Mouse (Mus musculus): ENCODE results near the gene Bok. TPM values are rescaled to one million over a fixed set of nuclear protein-coding genes. Genes with fewer than 3 reads are reported as not detected.

Gene Bok
- total RNA-seq, 2 experiments from 2014 or later = 5.6 to 6.4 TPM

DNA sequence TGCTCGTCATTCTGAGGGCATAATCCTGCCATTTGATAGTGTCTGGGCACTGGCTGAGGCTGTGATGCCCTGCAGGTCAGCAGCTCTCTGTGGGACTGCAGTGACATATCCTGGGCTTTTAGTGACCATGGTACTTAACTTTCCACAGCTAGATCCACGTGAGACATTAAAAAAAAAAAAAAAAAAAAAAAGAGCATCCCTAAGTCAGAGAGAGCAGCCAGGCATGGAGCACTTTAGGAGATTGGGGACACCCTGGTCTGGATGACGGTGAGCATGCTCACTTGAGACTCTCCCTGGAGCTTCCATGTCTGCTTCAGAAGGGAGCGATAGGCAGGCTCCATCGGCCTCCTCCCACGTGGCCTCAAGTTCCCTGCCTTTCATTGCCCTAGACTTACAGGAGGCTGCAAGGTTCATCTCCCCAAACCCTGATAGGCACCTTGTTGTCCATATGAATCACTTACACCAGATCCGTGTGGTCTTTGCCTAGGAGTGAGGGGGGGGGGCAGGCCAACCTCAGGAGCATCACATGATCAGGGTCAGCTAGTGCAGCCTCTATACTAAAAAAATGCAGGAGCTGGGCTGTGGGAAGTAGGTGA lies 4.5 kb downstream of the Bok start:
- DNase-seq = no peak

DNA sequence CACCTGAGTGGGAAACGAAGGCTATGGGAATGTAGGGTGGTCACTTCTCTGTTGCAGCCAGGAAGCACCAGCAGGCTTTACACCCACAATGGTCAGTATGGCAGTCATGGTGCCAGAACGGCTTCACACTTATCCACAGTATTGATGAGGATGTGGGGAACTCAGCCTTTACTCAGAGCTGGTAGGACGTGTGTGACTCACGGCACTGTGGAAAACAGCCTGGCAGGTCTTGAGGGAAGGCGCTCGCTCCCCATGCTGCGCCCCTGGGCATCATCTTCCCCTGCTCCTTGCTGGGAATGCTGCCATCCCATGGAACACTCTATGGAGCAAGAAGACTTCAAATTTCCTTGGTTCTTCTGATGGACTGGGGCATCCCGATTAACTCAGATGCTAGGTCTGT lies 5.6 kb downstream of the Bok start:
- no peak for DNase-seq

DNA sequence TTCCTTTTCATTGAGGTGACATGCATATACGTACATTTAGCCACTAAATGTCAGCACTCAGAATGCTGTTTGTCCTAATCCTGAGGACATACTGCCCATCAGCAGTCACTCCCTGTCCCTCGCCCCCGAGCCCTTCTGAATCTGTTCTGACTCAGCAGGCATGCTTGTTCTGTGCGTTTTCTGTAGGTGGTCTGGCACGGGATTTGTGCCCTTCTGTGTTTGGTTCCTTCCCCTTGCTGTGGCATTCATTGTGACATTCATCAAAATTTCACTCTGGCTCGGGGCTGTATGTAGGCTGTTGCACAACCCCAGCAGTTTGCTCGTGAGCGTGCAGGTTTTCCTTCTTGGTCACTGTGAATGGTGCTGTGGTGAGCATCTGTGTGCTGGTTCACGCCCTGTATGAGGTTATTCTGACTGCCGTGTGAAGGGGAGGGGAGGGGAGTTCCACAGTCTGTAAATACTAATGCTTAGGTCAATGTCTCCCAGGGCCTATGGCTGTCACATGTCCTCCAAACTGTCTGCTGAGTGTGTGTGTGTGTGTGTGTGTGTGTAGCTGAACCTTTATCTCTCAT lies 6.4 kb downstream of the Bok start:
- DNase-seq = no peak

DNA sequence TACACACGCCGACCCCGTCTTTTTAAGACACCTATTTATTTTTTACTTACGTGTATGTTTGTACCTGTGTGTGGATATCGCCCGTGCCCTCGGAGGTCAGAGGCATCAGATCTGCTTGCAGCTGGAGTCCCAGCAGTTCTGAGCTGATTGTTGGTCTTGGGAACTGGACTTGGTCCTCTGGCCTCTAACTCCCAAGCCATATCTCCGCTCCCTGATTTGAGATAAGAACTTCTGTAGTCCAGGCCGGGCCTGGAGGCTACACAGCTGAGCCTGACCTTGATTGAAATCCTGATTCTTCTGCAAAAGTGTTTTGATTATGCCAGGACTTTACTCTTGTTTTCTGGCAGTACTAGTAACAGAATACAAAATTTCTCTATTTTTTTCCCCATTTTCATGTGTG lies 7.3 kb downstream of the Bok start:
- no peak for DNase-seq

DNA sequence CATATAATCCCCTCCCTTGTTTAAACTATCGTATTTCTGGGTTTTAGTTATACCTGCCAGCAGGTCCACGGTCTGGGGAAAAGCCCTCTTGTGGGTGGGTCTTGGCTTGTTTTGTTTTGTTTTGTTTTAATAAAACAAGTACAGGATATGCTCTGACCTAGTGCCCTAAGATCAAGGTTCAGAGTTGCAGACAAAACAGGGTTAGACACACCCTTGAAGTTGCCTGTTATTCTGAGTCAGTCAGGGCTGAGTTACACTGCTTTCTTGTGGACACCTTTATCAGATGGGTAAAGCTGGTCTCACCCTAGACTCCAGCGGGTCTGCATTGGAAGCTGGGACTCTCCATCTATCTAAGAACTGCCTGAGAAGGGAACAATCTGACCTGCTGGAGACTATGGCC lies 8.0 kb downstream of the Bok start:
- DNase-seq = no peak

DNA sequence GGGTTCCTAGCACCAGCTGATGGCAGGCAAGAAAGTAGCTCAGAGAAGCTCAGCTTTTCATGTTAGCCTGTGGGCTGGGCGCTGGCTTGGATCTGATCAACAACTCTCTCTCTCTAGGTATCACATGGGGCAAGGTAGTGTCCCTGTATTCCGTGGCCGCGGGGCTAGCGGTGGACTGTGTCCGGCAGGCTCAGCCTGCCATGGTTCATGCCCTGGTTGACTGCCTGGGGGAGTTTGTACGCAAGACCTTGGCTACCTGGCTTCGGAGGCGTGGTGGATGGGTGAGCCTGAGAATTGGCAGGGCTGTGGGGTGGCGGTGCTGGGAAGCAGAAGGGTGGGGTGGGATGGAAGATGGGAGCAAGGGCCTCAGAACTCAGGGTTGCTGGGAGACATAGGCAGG lies 8.5 kb downstream of the Bok start:
- DNase-seq = no peak

DNA sequence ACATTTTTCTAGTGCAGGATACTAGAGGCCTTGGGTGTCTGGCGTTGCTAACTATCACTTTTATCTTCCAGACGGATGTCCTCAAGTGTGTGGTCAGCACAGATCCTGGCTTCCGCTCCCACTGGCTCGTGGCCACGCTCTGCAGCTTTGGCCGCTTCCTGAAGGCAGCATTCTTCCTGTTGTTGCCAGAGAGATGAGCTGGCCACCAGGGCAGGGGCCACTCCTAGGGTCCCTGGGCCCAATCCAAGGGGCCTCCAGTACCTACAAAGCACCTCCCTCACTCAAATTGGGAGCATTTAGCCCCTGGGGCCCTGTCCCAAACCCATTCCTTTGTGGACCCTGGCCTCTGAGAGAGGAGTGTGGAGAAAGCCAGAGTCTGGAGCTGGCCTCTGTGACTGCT lies 9.5 kb downstream of the Bok start:
- peak; percentile 71 for DNase-seq

DNA sequence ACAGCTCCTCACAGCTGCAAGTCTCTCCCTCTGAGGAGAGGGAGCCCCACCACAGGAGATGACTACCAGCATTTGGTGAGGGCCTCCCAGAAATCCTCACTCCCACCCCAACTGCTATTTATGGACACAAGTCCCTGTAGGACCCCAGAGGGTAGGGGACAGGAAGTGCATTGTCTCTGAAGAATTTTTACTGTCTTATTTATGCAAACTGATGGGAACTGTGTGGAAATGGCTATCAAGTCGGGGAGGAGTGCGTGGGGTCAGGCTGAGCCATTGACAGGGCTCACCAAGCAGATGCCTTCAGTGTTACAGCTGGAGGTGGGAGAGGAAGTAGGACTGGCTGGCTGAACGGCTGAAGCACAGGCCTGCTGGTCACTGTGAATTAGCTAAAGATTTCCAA lies 11.9 kb downstream of the Bok start:
- no peak for DNase-seq

DNA sequence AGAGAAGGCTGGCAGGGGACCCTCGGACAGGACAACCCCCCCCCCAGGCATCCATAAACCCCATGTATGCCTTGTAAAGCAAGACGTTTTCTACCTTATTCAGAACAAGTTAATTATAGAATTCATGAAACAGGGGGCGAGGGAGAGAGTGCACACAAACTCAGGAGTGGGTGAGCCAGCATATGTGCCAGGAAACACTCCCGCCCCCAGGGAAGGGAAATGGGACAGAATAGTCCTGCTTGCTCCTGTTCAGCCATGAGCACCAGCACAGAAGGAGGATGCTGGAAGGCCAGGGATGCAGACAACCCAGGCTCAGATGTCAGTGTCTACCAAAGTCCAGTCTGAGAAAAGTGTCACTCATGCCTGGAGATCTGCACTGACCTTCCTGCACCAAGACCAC lies 13.7 kb downstream of the Bok start:
- DNase-seq = no peak

DNA sequence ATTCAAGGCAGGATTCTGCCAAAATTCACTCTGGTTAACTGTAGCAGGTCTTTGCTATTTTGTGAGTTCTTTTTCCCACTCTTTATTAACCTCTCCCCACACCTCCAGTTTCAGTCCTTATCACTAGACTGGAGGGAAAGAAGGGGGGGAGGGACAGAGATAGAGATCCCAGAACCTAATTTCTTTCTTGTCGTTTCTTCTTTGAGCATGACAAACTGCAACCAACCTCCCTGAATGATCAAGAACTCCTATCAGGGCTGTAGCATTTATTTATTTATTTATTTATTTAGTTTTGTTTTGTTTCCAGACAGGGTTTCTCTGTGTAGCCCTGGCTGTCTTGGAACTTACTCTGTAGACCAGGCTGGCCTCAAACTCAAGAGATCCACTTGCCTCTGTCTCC lies 16.6 kb downstream of the Bok start:
- no peak for DNase-seq

DNA sequence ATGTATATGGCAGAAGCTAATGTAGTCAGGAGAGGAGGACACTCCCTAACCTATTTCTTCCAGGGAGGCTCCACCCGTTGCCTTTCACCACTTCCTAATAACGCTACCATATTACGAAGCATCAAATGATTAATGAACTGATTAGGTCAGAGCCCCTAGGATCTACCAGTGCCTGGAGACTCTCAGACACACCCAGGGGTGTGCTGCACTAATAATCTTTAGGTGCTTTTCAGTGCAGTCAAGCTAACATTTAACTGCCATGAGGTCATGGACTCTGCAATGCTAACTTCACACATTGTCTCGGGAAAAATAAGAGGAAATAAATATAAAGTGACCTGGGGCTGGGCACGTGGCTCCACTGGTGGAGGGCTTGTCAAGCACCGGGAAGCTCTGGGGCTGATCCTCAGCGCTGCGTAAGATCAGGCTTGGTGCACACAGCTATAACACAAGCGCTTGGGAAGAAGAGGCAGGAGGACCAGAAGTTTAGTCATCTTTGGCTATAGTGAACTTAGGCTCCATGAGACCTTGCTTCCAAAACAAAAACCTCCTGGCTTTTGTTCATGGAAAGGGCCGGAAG lies 18.1 kb downstream of the Bok start:
- no peak for DNase-seq

DNA sequence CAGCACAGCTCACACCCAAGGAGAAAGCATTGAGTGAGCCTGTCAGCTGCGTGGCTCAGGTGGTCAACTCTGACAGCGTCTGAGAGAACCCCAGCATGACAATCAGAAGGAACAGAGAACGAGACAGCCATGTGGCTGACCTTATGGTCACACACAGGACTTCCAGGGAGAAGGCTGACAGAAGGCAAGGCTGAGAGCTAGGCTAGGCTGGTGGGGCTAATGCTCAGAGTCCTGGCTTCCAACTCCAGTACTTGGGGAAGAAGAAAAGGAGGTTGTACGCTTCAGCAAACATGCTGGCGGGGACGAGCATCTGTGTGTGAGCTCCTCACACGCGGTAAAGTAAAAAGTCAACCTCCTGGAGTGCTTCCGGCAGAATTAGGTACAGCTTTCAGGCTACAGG lies 18.9 kb downstream of the Bok start:
- DNase-seq = no peak

DNA sequence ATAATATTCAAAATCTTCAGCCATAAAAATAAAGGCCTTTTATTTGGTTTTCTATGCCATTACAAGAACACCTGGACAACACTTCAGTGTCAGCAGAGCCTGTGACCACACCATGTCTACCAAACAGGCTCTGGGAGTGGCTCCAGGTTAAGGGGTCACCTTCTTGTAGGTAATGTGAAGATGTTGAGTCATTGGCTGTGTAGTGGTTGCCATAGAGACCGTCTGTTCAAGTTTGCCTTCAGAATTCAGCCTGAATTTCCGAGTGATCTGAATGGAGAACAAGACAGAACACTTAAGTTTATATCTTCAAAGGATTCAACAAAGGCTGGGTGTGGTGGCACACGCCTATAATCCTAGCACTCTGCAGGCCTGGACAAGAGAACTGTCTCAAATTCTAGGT lies 19.9 kb downstream of the Bok start:
- no peak for DNase-seq

DNA sequence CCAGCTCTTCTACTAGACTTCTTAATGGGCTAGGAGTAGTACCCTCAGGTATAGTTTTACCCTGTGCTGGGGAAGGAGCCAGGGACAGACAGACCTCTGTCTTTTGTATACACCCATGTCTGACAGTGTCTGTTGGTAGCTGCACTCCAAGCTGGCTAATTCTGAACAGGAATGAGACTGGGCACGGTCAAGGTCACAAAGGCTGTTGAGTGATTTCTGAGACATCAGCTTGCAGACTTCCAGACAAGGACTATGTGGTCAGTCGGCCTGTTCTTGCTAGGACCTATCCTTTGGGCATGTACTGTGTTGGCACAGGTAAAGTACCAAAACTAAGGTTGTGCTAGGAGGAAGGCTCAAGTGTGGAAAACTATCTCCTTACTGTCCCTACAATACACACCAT lies 30.7 kb downstream of the Bok start:
- no peak for DNase-seq

DNA sequence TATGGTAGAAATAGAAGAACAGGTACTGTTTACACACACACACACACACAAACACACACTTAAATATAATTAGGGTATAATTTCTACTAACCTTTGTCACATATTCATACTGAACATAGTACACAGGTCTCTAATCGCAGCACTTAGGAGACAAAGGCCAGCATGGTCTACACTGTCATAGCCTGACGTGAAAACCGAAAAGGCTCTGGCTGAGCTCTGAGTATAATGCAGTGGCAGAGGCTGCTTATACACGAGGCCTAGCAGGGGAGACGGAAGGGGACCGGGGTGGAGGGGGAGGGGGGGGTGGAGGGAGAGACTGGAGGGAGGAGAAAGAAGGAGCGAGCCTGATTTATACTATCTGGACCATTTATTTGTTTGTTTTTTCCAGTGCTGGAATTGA lies 36.1 kb downstream of the Bok start:
- no peak for DNase-seq

DNA sequence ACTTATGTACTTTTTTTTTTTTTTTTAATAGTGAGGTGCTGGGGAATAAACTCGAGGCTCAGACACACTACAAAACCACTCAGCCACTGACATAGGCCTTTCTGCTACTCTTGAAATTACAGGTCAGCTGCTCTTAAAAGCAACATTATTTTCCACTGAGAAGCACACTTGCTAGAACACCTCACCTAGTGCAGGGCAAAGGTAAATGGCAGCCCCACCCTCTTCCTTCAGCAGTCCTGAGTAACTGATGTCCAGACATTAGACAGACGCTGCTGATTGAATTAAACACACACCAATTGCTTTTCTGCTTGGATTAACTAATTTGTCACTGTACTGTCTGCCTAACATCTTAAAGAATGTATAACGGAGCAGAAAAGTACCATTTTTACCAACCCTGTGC lies 39.2 kb downstream of the Bok start:
- no peak for DNase-seq

DNA sequence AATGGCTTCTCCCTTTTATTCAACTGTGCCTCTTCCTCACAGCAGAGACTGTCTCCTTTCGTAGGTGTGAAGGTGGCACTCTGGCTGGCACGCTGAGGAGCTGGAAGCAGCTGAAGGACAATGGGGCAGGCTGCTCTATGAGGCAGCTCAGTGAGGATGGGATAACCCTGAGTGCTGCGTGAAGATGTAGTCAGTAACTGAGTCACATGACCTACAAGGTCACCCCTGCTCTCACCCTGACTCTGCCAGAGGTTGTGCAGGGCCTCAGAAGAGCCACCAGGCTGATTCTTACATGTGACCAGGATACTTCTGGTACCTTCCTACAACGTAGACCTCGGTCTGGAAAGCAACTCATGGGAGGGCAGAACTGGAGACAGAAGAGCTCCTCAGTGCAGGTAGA lies 40.2 kb downstream of the Bok start:
- DNase-seq = no peak

DNA sequence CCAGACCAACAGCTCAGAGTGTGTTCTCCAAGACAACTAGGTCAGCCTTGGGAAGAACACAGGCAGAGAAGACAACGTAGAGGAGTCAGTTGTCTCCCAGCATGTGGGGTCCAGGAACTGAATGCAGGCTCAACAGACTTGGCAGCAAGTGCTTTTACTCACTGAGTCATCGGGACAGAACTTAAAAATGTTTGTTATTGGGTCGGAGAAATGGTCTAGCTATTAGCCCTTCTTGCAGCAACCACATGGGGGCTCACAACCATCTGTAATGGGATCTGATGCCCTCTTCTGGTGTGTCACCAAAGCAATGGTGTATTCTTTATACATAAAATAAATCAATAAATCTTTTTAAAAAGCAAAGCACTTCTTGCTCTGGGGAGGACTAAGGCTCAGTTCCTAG lies 40.7 kb downstream of the Bok start:
- DNase-seq = no peak

DNA sequence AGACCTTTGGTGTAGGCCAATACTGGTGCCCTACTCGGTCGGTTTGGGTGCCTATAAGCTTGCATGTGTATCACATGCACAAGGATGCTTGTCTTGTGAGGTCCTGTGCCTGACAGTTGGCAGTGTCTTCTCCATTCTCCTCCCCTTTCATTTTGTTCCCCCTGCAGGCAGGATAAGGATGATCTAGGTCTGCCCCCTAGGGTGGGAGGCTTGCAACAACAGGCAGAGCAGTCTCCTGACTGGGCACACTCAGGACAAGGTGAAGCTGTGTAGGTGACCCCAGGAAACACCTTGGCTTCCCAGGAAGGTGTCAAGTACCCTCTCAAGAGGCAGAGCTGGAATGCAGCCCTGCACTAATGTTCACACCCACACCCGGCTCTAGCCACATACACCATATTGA lies 41.5 kb downstream of the Bok start:
- peak; percentile 63 for DNase-seq

DNA sequence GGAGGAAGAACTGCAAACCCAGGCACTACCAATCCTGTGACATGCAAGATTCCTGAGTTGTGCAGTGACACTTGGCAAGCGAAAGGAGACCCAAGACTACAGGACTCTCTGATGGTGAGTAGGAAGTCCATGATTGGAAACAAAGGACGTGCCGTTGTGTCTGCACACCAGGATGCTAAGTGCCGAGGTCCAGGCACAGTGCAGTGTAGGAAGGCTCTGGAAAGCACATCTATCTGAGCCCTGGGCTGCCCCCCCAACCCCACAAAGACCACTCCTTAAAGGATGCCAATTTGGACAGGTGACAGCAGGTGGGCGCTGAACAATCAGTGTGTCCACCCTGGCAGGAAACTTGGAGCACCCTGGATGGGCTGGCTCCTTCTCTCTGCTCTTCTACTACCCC lies 45.6 kb downstream of the Bok start:
- DNase-seq = no peak

DNA sequence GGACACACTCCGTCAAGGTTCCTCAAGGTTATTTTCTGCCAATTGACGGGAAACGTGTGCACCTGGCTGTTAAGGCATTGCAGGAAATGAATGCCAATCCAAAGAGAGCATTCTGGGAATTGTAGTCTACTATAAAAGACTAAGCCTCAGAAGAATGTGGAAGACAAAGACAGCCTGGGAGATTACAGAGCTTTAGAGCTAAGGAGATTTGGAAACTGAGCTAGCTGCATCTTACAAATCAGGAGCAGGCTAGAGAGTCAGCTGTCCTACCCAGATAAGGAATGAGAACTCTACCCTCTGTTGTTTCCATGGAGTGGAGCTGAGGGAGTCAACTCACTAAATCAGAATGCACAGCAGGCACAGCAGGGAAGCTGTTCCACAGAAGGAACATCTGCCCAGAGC lies 46.4 kb downstream of the Bok start:
- DNase-seq = no peak

DNA sequence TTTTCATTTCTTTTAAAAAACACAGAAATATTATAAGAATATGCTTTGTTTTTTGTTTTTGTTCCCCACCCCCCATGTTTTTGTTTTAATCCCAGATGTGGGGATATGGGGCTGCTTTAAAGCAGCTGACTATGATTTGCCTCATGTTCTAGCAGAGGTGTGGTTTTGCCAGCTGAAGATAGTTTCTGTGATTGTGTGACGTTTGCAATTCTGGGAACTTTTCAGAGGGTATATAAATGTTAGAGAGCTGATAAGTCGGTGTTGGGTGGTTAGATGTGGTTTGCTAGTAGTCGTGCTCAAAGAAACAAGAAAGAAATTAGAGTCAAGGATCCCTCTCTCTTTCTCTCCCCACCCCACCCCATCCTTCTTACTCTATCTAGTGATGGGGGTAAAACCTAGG lies 50.4 kb downstream of the Bok start:
- DNase-seq = no peak

DNA sequence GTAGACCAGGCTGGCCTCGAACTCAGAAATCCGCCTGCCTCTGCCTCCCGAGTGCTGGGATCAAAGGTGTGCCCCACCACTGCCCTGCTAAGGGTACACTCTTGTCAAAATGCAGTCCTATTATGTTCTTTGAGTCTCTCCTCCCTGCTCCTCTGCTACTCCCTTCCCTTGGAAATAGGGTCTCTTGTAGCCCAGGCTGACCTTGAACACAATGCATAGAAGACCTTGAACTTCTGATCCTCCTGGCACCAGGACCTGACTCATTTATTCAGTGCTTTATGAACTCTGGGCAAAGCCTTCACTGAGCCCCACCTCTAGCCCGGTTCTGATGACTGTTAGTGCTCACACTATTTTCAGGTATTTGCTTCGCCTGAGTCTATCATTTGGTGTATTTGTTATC lies 52.3 kb downstream of the Bok start:
- no peak for DNase-seq

DNA sequence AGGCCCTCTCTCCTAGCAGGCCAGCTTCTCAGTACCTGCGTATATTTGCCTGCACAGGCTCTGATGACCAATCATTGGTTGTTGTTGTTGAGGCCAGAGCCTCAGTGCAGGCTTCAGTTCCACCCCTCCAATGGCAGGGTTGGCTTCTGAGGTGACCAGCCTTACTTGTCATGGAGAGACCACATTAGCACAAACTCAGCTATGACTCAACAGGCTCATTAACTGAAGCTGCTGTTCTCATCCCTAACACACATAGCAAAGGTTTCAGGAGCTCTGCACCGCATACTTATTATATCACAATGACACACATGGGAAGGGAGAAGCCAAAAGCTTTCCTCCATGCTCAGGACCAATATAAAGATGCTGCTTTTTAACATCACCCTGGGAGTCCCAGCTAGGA lies 55.2 kb downstream of the Bok start:
- DNase-seq = no peak

DNA sequence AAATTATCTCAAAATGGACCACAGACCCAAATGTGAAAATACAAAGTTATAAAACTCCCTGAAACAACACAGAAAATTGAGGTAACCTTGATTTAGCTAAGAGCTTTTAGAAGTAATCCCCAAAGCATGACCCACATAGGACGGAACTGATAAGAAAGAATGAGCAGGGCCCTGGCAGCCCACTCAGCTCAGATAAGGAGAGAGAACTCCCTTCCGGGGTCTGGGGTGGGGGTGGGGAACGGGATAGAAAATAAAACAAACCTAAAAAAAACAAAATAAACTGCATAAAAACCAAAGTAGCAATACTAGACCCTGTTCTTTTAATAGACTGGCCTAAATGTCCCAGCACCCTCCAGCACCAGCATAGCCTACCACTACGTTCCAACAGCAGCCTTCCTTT lies 56.5 kb downstream of the Bok start:
- no peak for DNase-seq

Data from gastrocnemius, postnatal 10 days (tissue).